Mouse (Mus musculus) megakaryocyte, embryonic 14.5 days (primary cell): Measurements from ENCODE around the gene Nsd2.

Experiments used
- FLI1 ChIP-seq: IDR thresholded peaks from 2 replicates; pipeline ENCODE4 v1.6.1; 2012; ENCODE audit warnings: low read length, inconsistent platforms, mixed read lengths
- GATA1 ChIP-seq: IDR thresholded peaks from 3 replicates; pipeline ENCODE4 v1.6.1; 2012; ENCODE audit warnings: mixed read lengths, low read length, inconsistent platforms, borderline replicate concordance

DNA sequence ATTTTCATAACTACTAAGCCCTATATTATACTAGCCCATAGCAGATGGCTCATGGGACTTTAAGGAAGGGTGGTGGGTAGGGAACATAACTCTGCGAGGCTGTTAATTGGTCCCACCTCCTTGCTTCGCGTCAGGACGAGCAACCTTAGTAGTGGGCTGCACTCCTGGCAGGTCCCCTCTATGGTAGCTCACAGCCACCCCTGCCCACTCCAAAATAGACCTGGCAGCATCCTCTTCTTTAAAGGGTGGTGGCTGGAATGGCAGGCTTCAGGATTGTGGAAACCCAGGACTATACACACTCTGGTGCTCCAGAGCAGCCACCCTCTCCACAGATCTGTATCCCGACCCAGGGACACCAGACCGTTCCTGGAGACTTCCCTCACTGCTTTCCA lies 37.5 kb upstream of the Nsd2 start:
- TF ChIP-seq GATA1, result no peak
- no peak for TF ChIP-seq FLI1
